Mouse (Mus musculus) lung, embryonic 15.5 days (tissue): ENCODE results near the gene Rap1b. TPM values are rescaled to one million over a fixed set of nuclear protein-coding genes. Genes with fewer than 3 reads are reported as not detected.

ENCODE experiments used
- polyA plus RNA-seq: library from polyadenylated mRNA; unstranded; fragments of >200 nt; fragmentation: Nextera tagmentation; extraction: Ambion mirVana; gene quantifications from 2 replicates; pipeline ENCODE4 v1.2.1, GENCODE M21; 2015

Rap1b gene
- polyA plus RNA-seq, 1 experiment from 2014 or later: 219 TPM

Other genes with a start within 250 kb of the Rap1b start
- gene Cpm, start 216.5 kb downstream of the Rap1b start, polyA plus RNA-seq: 41.8 and 49.3 TPM in 2 replicates
- gene Mdm2, start 135.3 kb downstream of the Rap1b start, polyA plus RNA-seq: 38.5 and 47.7 TPM in 2 replicates
- 17.5 and 18.5 TPM in 2 replicates for gene Slc35e3, start 99.7 kb downstream of the Rap1b start, polyA plus RNA-seq
- gene Nup107, start 53.3 kb downstream of the Rap1b start, polyA plus RNA-seq: 74.7 and 75.8 TPM in 2 replicates